In the genomic region with DNA sequence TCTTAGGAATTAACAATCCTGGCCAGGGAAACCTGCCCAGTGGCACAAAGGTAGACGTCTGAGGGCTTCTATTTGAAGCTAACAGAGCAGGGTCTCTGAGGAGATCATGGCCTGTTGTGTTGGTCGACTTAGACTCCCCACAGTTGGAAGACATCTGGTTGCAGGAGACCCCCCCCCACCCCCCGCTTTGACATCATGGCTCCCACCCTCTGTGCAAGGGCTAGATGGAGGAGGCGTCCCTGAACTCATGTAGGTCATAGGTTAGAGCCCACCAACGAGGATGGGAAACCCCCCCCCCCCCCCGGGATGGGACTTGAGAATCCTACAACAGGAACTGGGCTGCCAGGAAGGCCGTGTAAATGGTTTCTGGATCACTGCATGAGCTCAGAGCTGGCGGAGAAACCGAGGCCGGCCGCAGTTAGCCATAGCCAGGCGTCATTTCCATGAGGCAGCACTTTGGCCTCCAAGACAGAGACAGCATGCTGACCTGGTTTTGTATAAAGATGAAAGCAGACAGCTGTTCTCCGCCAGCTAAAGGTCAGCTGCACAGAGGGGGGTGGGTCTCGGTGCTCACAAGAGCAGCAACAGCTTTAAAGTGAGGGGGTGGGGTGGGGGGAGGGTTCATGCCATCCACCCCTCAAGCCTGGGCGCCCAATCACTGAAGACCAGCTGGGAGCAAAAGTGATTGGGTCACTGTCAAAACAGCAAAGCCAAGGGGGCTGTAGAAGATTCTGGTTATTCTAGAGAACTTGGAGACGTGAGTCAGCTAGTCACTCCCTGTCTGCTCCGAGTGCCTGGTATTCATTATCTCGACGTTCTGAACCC, we compare ENCODE assay signal across 10 mouse cellular contexts.
A peak's percentile ranks its signal among the peaks of the same experiment; 100 is the strongest.
DNase-seq lines count a peak whose midpoint lies in the region; ATAC-seq and TF ChIP-seq lines count a peak whose summit lies in the region.
"Had no signal": no experiment of that assay in that cellular context is flagged by ENCODE, and none has a peak within 500 bp of the region (broad histone marks: within the 10 kb centered on the region; RNA-seq: fewer than 3 reads in every experiment).

No protein-coding gene starts in this region.

- 41% methylated on average over 19 of the region's 19 CpGs for WGBS in hindbrain, embryonic 16.5 days
- WGBS in hindbrain, embryonic 14.5 days, result 33% methylated on average over 19 of the region's 19 CpGs
- 30% methylated on average over 19 of the region's 19 CpGs for WGBS in cerebellum, adult 2 months

- DNase-seq in hindbrain, embryonic 14.5 days (ENCODE audit: low spot score), result no peak
- DNase-seq in MEL (ENCODE audit: low read depth, low spot score), result peak; percentile 37
- DNase-seq in embryo, embryonic 10 days (ENCODE audit: low spot score), result peak; percentile 60
- DNase-seq in lung, postnatal 25 days (ENCODE audit: low spot score), result peak; percentile 20
- DNase-seq in ovary, postnatal 14 days (ENCODE audit: low spot score), result no peak
- no peak for DNase-seq in cerebellum, adult 2 months
- DNase-seq: cerebellum, postnatal 25 days; layer of hippocampus, adult 9-11 months had no signal

- no peak for TF ChIP-seq CTCF in MEL (IDR thresholded peaks at IDR 0.05 in 2 of 3, conservative IDR thresholded peaks at IDR 0.05 in 1 of 3; ENCODE audit: control insufficient read depth in 1 of 3, insufficient read depth in 1 of 3, low read depth in 2 of 3, low read length in 3 of 3, poor library complexity in 1 of 3, severe bottlenecking in 1 of 3)
- no peak for TF ChIP-seq CTCF in cerebellum, adult 2 months (IDR thresholded peaks at IDR 0.05; ENCODE audit: borderline replicate concordance, insufficient read depth, low read depth, low read length)

- H3K4me1 ChIP-seq in hindbrain, embryonic 16.5 days (ENCODE audit: control insufficient read depth, insufficient read depth, low read depth, low read length), result peaks cover 7% of the 10 kb centered on the region
- no peaks in the 10 kb centered on the region for H3K4me1 ChIP-seq in hindbrain, embryonic 14.5 days (replicated peaks; ENCODE audit: control insufficient read depth, insufficient read depth, low read length)
- peaks cover 2 to 3% of the 10 kb centered on the region in 2 experiments; a peak in 2 of 4 replicates for H3K4me1 ChIP-seq in MEL (ENCODE audit: control insufficient read depth in 1 of 2, insufficient read depth in 2 of 2, low read length in 2 of 2)
- H3K4me1 ChIP-seq in cerebellum, adult 2 months (ENCODE audit: control insufficient read depth, insufficient read depth, low read length), result no peaks in the 10 kb centered on the region

- no peaks in the 10 kb centered on the region for H3K9me3 ChIP-seq in hindbrain, embryonic 16.5 days (ENCODE audit: control insufficient read depth, low read length)
- H3K9me3 ChIP-seq in hindbrain, embryonic 14.5 days (ENCODE audit: control insufficient read depth, low read length), result no peaks in the 10 kb centered on the region
- no peaks in the 10 kb centered on the region for H3K9me3 ChIP-seq in MEL (replicated peaks; ENCODE audit: insufficient read depth, low read length)

- no peak overlapping the region for H3K4me2 ChIP-seq in hindbrain, embryonic 16.5 days (ENCODE audit: low read length)
- no peak overlapping the region for H3K4me2 ChIP-seq in hindbrain, embryonic 14.5 days (replicated peaks)

- H3K27me3 ChIP-seq in hindbrain, embryonic 16.5 days (replicated peaks; ENCODE audit: control insufficient read depth, insufficient read depth, low read length), result no peaks in the 10 kb centered on the region; the same call in 1 of the 2 replicates
- H3K27me3 ChIP-seq in hindbrain, embryonic 14.5 days (ENCODE audit: control insufficient read depth, insufficient read depth, low read length), result no peaks in the 10 kb centered on the region
- no peaks in the 10 kb centered on the region for H3K27me3 ChIP-seq in MEL (ENCODE audit: control insufficient read depth in 1 of 2, insufficient read depth in 2 of 2, low read length in 2 of 2)
- H3K27me3 ChIP-seq in cerebellum, adult 2 months (ENCODE audit: control insufficient read depth, insufficient read depth, low read length), result no peaks in the 10 kb centered on the region

- H3K27ac ChIP-seq in hindbrain, embryonic 16.5 days (ENCODE audit: low read depth, low read length), result no peak overlapping the region
- H3K27ac ChIP-seq in hindbrain, embryonic 14.5 days, result no peak overlapping the region
- H3K27ac ChIP-seq in MEL (ENCODE audit: control insufficient read depth, low read depth, low read length), result no peak overlapping the region
- H3K27ac ChIP-seq in cerebellum, adult 2 months (ENCODE audit: insufficient read depth, low read length), result no peak overlapping the region

- 0 out of 4 replicates have a peak, but pooled peaks of 1 of the 2 experiments have one; percentile 17 for TF ChIP-seq EP300 in MEL (IDR thresholded peaks at IDR 0.05; ENCODE audit: low read depth in 1 of 2, low read length in 2 of 2)

- TF ChIP-seq POLR2A in MEL (IDR thresholded peaks at IDR 0.05; ENCODE audit: control insufficient read depth in 1 of 2, insufficient read depth in 1 of 2, low read depth in 1 of 2, low read length in 2 of 2, poor library complexity in 1 of 2), result no peak
- TF ChIP-seq POLR2A in cerebellum, adult 2 months (IDR thresholded peaks at IDR 0.05; ENCODE audit: borderline replicate concordance, insufficient read depth, low read length), result no peak

- peak; percentile 50; the same call in 1 of the 2 replicates for ATAC-seq in hindbrain, embryonic 16.5 days
- ATAC-seq in hindbrain, embryonic 14.5 days (ENCODE audit: low FRiP score), result no peak
- ATAC-seq in megakaryocyte, adult 5-6 weeks (ENCODE audit: poor library complexity, severe bottlenecking), result no peak

- H3K36me3 ChIP-seq in hindbrain, embryonic 16.5 days (ENCODE audit: control insufficient read depth, insufficient read depth, low read length), result no peaks in the 10 kb centered on the region
- no peaks in the 10 kb centered on the region for H3K36me3 ChIP-seq in hindbrain, embryonic 14.5 days (replicated peaks; ENCODE audit: control insufficient read depth, insufficient read depth)
- H3K36me3 ChIP-seq in MEL (ENCODE audit: control insufficient read depth in 1 of 2, insufficient read depth in 2 of 2, low read length in 2 of 2), result peaks cover 2 to 3% of the 10 kb centered on the region in 2 experiments; a peak in 2 of 4 replicates

- TF ChIP-seq RAD21 in MEL (IDR thresholded peaks at IDR 0.05; ENCODE audit: low read depth, low read length), result no peak

- no peaks in the 10 kb centered on the region for H3K79me2 ChIP-seq in MEL (ENCODE audit: control insufficient read depth, insufficient read depth, low read length, poor library complexity)

- no peak overlapping the region for H3K9ac ChIP-seq in hindbrain, embryonic 16.5 days (ENCODE audit: low read depth, low read length)
- no peak overlapping the region for H3K9ac ChIP-seq in hindbrain, embryonic 14.5 days
- H3K9ac ChIP-seq in MEL (ENCODE audit: control insufficient read depth, low read depth, low read length, poor library complexity, severe bottlenecking), result no peak overlapping the region

- no peak overlapping the region for H3K4me3 ChIP-seq in hindbrain, embryonic 16.5 days (ENCODE audit: low read length)
- H3K4me3 ChIP-seq in hindbrain, embryonic 14.5 days (replicated peaks; ENCODE audit: low read length), result no peak overlapping the region
- no peak overlapping the region for H3K4me3 ChIP-seq in MEL (ENCODE audit: control insufficient read depth in 1 of 2, insufficient read depth in 1 of 2, low read depth in 2 of 2, low read length in 2 of 2)
- H3K4me3 ChIP-seq in cerebellum, adult 2 months (replicated peaks; ENCODE audit: insufficient read depth, low read depth, low read length), result no peak overlapping the region

TF ChIP-seq in MEL, 35 proteins besides CTCF, POLR2A, EP300 and RAD21:
- no peak for TF ChIP-seq MYC (IDR thresholded peaks at IDR 0.05; ENCODE audit: low read depth, low read length)
- no peak for TF ChIP-seq USF2 (IDR thresholded peaks at IDR 0.05; ENCODE audit: borderline replicate concordance in 1 of 2, insufficient read depth in 1 of 2, low read depth in 1 of 2, low read length in 2 of 2)
- no peak for TF ChIP-seq SIN3A (IDR thresholded peaks at IDR 0.05; ENCODE audit: low read length)
- TF ChIP-seq UBTF (IDR thresholded peaks at IDR 0.05; ENCODE audit: borderline replicate concordance, insufficient read depth, low read depth, low read length), result no peak
- TF ChIP-seq MAZ (IDR thresholded peaks at IDR 0.05; ENCODE audit: low read depth, low read length), result no peak
- TF ChIP-seq TAL1 (IDR thresholded peaks at IDR 0.05; ENCODE audit: low read length), result peak; percentile 62
- no peak for TF ChIP-seq MYB (IDR thresholded peaks at IDR 0.05; ENCODE audit: low read depth, low read length)
- TF ChIP-seq ZKSCAN1 (IDR thresholded peaks at IDR 0.05; ENCODE audit: low read depth, low read length), result no peak
- TF ChIP-seq SMC3 (IDR thresholded peaks at IDR 0.05; ENCODE audit: low read depth, low read length), result no peak

Comparison
In these comparisons a context has a peak if more than half of its experiments do, and no peak if none do; other contexts are left out.
1. DNase-seq: peak in MEL (single experiment), embryo, embryonic 10 days (single experiment) and lung, postnatal 25 days (single experiment); none in hindbrain, embryonic 14.5 days (single experiment), ovary, postnatal 14 days (single experiment) and cerebellum, adult 2 months (0 of 2).